19 mouse cellular contexts compared by ENCODE assay signal in the genomic region with DNA sequence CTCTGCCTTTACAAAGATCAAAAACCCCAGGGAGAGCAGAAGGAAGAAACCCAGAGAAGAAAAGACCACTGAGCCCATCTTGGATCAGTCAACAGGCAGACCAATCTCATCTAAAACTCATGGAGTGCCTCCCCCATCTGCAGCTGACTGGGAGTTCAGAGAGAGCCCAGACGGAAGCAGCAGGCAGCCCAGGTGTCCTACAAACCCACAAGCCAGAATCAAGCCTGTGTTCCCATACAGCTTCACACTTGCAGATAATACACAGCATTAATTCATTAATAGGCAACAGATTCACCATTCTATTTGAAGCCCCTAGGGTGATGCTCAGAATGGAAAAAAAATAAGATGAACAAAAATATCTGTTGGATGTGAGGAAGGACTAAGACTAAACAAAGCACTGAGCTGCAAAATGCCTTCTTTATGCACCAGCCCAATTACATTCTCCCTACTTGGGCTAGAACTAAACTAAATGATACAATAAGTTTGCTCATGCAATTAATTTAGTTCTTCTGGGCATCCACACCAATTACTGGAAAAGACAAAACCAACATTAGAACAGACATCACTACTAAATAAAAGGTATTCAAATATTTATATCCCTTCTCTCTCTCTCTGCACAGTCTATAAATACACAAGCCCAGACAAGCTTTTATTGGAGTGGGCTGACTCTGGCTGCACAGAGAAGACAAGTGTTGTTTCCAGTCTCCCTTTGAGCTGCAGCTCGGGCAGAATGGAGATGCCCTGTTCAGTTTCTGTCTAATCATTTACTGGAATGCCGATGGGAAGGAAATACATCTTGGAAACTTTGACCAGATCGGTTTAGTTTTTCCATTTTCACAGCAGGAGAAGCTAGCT.
DNase-seq lines count a peak whose midpoint lies in the region; ATAC-seq and TF ChIP-seq lines count a peak whose summit lies in the region.
"Had no signal": no experiment of that assay in that cellular context is flagged by ENCODE, and none has a peak within 500 bp of the region (broad histone marks: within the 10 kb centered on the region; RNA-seq: fewer than 3 reads in every experiment).

No protein-coding gene starts in this region.

- DNase-seq in hindbrain, postnatal 0 days (ENCODE audit: low spot score): peak; percentile 9
- DNase-seq in midbrain, embryonic 11.5 days (ENCODE audit: low spot score, missing footprints): peak; percentile 47
- DNase-seq in brain, embryonic 14.5 days (ENCODE audit: low read depth): peak; percentile 67
- DNase-seq: adrenal gland, adult 2 months; cerebellum, adult 9-10 months; gastrocnemius, postnatal 14 days; heart, postnatal 14 days; kidney, postnatal 25 days; liver; right cerebral cortex, postnatal 25 days; thymus, postnatal 4 days had no signal

- no peak overlapping the region for H3K9ac ChIP-seq in hindbrain, postnatal 0 days (replicated peaks; ENCODE audit: low read length)
- no peak overlapping the region for H3K9ac ChIP-seq in hindbrain, embryonic 12.5 days
- no peak overlapping the region for H3K9ac ChIP-seq in midbrain, embryonic 11.5 days (ENCODE audit: low read length)
- H3K9ac ChIP-seq in midbrain, embryonic 15.5 days: no peak overlapping the region
- no peak overlapping the region for H3K9ac ChIP-seq in intestine, embryonic 16.5 days (ENCODE audit: low read depth, low read length)
- H3K9ac ChIP-seq: hindbrain, embryonic 13.5 days had no signal

- no peaks in the 10 kb centered on the region for H3K4me1 ChIP-seq in hindbrain, postnatal 0 days (ENCODE audit: insufficient read depth, low read length)
- H3K4me1 ChIP-seq in hindbrain, embryonic 12.5 days: no peaks in the 10 kb centered on the region
- H3K4me1 ChIP-seq in midbrain, embryonic 11.5 days (ENCODE audit: control insufficient read depth, insufficient read depth, low read length): no peaks in the 10 kb centered on the region
- no peaks in the 10 kb centered on the region for H3K4me1 ChIP-seq in midbrain, embryonic 15.5 days
- H3K4me1 ChIP-seq in intestine, embryonic 16.5 days (ENCODE audit: control insufficient read depth, insufficient read depth, low read length): no peaks in the 10 kb centered on the region
- H3K4me1 ChIP-seq: megakaryocyte, embryonic 14.5 days had no signal

- TF ChIP-seq CTCF in hindbrain, postnatal 0 days (IDR thresholded peaks at IDR 0.05; ENCODE audit: low read depth): no peak
- no peak for TF ChIP-seq CTCF in brain, embryonic 14.5 days (IDR thresholded peaks at IDR 0.05; ENCODE audit: borderline replicate concordance, extremely low read depth, insufficient read depth, insufficient read length)

- WGBS in hindbrain, postnatal 0 days: 34% methylated on average over 4 of the region's 4 CpGs
- 30% methylated on average over 4 of the region's 4 CpGs for WGBS in hindbrain, embryonic 12.5 days
- WGBS in midbrain, embryonic 11.5 days: 61% methylated on average over 4 of the region's 4 CpGs
- 45% methylated on average over 4 of the region's 4 CpGs for WGBS in midbrain, embryonic 15.5 days
- 15% methylated on average over 4 of the region's 4 CpGs for WGBS in intestine, embryonic 16.5 days

- H3K27me3 ChIP-seq in hindbrain, postnatal 0 days (ENCODE audit: insufficient read depth, low read length): no peaks in the 10 kb centered on the region
- no peaks in the 10 kb centered on the region for H3K27me3 ChIP-seq in hindbrain, embryonic 12.5 days
- no peaks in the 10 kb centered on the region for H3K27me3 ChIP-seq in midbrain, embryonic 11.5 days (ENCODE audit: control insufficient read depth, insufficient read depth, low read length)
- H3K27me3 ChIP-seq in midbrain, embryonic 15.5 days (replicated peaks): no peaks in the 10 kb centered on the region
- no peaks in the 10 kb centered on the region for H3K27me3 ChIP-seq in intestine, embryonic 16.5 days (replicated peaks; ENCODE audit: control insufficient read depth, insufficient read depth, low read length)
- H3K27me3 ChIP-seq: hindbrain, embryonic 13.5 days; megakaryocyte, embryonic 14.5 days had no signal

- H3K27ac ChIP-seq in hindbrain, postnatal 0 days: no peak overlapping the region
- no peak overlapping the region for H3K27ac ChIP-seq in hindbrain, embryonic 12.5 days
- no peak overlapping the region for H3K27ac ChIP-seq in midbrain, embryonic 11.5 days (ENCODE audit: low read depth, low read length)
- no peak overlapping the region for H3K27ac ChIP-seq in midbrain, embryonic 15.5 days
- H3K27ac ChIP-seq in intestine, embryonic 16.5 days (ENCODE audit: low read length): no peak overlapping the region
- H3K27ac ChIP-seq: hindbrain, embryonic 13.5 days had no signal

- H3K4me2 ChIP-seq in hindbrain, postnatal 0 days (ENCODE audit: low read depth, low read length): no peak overlapping the region
- H3K4me2 ChIP-seq in hindbrain, embryonic 12.5 days (replicated peaks): no peak overlapping the region
- H3K4me2 ChIP-seq in midbrain, embryonic 11.5 days: no peak overlapping the region
- H3K4me2 ChIP-seq in midbrain, embryonic 15.5 days: no peak overlapping the region
- no peak overlapping the region for H3K4me2 ChIP-seq in intestine, embryonic 16.5 days (ENCODE audit: low read depth, low read length)
- H3K4me2 ChIP-seq: hindbrain, embryonic 13.5 days had no signal

- no peaks in the 10 kb centered on the region for H3K9me3 ChIP-seq in hindbrain, postnatal 0 days (ENCODE audit: low read length)
- no peaks in the 10 kb centered on the region for H3K9me3 ChIP-seq in hindbrain, embryonic 12.5 days (replicated peaks)
- H3K9me3 ChIP-seq in midbrain, embryonic 11.5 days (ENCODE audit: control insufficient read depth, low read length): no peaks in the 10 kb centered on the region
- H3K9me3 ChIP-seq in midbrain, embryonic 15.5 days: no peaks in the 10 kb centered on the region
- H3K9me3 ChIP-seq in intestine, embryonic 16.5 days (ENCODE audit: control insufficient read depth, low read length): no peaks in the 10 kb centered on the region
- H3K9me3 ChIP-seq: hindbrain, embryonic 13.5 days had no signal

- H3K36me3 ChIP-seq in hindbrain, postnatal 0 days (ENCODE audit: insufficient read depth, low read length): no peaks in the 10 kb centered on the region
- H3K36me3 ChIP-seq in hindbrain, embryonic 12.5 days: no peaks in the 10 kb centered on the region
- H3K36me3 ChIP-seq in midbrain, embryonic 11.5 days (ENCODE audit: control insufficient read depth, insufficient read depth, low read length): no peaks in the 10 kb centered on the region
- no peaks in the 10 kb centered on the region for H3K36me3 ChIP-seq in midbrain, embryonic 15.5 days (replicated peaks)
- no peaks in the 10 kb centered on the region for H3K36me3 ChIP-seq in intestine, embryonic 16.5 days (ENCODE audit: control insufficient read depth, insufficient read depth, low read length)
- H3K36me3 ChIP-seq: hindbrain, embryonic 13.5 days had no signal

- H3K4me3 ChIP-seq in hindbrain, postnatal 0 days (ENCODE audit: low read length): no peak overlapping the region
- no peak overlapping the region for H3K4me3 ChIP-seq in hindbrain, embryonic 12.5 days
- H3K4me3 ChIP-seq in midbrain, embryonic 11.5 days (ENCODE audit: low read depth, low read length): no peak overlapping the region
- no peak overlapping the region for H3K4me3 ChIP-seq in midbrain, embryonic 15.5 days
- H3K4me3 ChIP-seq in intestine, embryonic 16.5 days (ENCODE audit: low read length): no peak overlapping the region
- H3K4me3 ChIP-seq: erythroblast, embryonic 14.5 days; hindbrain, embryonic 13.5 days; megakaryocyte, embryonic 14.5 days had no signal

- ATAC-seq in hindbrain, postnatal 0 days: no peak
- ATAC-seq in hindbrain, embryonic 12.5 days (ENCODE audit: low FRiP score): no peak
- no peak for ATAC-seq in midbrain, embryonic 11.5 days (ENCODE audit: low FRiP score)
- ATAC-seq in midbrain, embryonic 15.5 days (replicated peaks): no peak
- ATAC-seq in intestine, embryonic 16.5 days: peak; percentile 64; the same call in 1 of the 2 replicates
- no peak for ATAC-seq in megakaryocyte, adult 5-6 weeks (ENCODE audit: poor library complexity, severe bottlenecking)
- ATAC-seq: lung, postnatal 0 days had no signal

- no peak for TF ChIP-seq POLR2A in brain, embryonic 14.5 days (IDR thresholded peaks at IDR 0.05; ENCODE audit: borderline replicate concordance, extremely low read depth, insufficient read depth, insufficient read length, poor library complexity, severe bottlenecking)

Comparison
In these comparisons a context has a peak if more than half of its experiments do, and no peak if none do; other contexts are left out.
1. DNase-seq: peak in every context shown above with its lines; median percentile 67 in brain, embryonic 14.5 days; 47 in midbrain, embryonic 11.5 days; 9 in hindbrain, postnatal 0 days.